Mouse (Mus musculus) hindbrain, embryonic 12.5 days (tissue): Measurements from ENCODE around the gene Cct3. TPM values are rescaled to one million over a fixed set of nuclear protein-coding genes. Genes with fewer than 3 reads are reported as not detected.

Experiments used
- ATAC-seq: fragments of 200-750 bp; cut with Nextera tagmentation; 2 replicates; pipeline ENCODE4 v1.8.0; 2017; ENCODE audit warnings: moderate TSS enrichment; ENCODE audit not compliant: low FRiP score
- H3K27ac ChIP-seq: fragments of 300-500 bp; sonication (generic); 2 replicates; pipeline ENCODE4 v1.5.1; 2016; ENCODE audit warnings: mild to moderate bottlenecking
- H3K27me3 ChIP-seq: fragments of 300-500 bp; sonication (generic); 2 replicates; pipeline ENCODE4 v1.6.1; 2016; ENCODE audit warnings: mild to moderate bottlenecking
- H3K36me3 ChIP-seq: fragments of 300-500 bp; sonication (generic); 2 replicates; pipeline ENCODE4 v1.6.1; 2016; ENCODE audit warnings: mild to moderate bottlenecking
- H3K4me1 ChIP-seq: fragments of 300-500 bp; sonication (generic); 2 replicates; pipeline ENCODE4 v1.6.1; 2016
- H3K4me2 ChIP-seq: fragments of 300-500 bp; sonication (generic); replicated peaks from 2 replicates; pipeline ENCODE4 v1.6.1; 2016; ENCODE audit warnings: mild to moderate bottlenecking
- H3K4me3 ChIP-seq: fragments of 300-500 bp; sonication (generic); 2 replicates; pipeline ENCODE4 v1.5.1; 2016; ENCODE audit warnings: mild to moderate bottlenecking
- H3K9ac ChIP-seq: fragments of 300-500 bp; sonication (generic); 2 replicates; pipeline ENCODE4 v1.6.1; 2016; ENCODE audit warnings: mild to moderate bottlenecking, moderate library complexity
- H3K9me3 ChIP-seq: fragments of 300-500 bp; sonication (generic); replicated peaks from 2 replicates; pipeline ENCODE4 v1.6.1; 2016; ENCODE audit warnings: mild to moderate bottlenecking
- WGBS: fragments of 180-500 bp; shearing (Covaris S2); methylation state at CpG from one replicate; pipeline ENCODE4 v1.1.7; 2016; 5-methylcytosine and 5-hydroxymethylcytosine counted together
- polyA plus RNA-seq: library from polyadenylated mRNA; unstranded; fragments of >200 nt; fragmentation: Nextera tagmentation; extraction: Ambion mirVana; gene quantifications from 2 replicates; pipeline ENCODE4 v1.2.1, GENCODE M21; 2016

Gene Cct3
- polyA plus RNA-seq, 1 experiment from 2014 or later = 555 TPM

GRCm38 (mm10) chr3:88297321-88297851 is 470 bp downstream of the Cct3 start:
- H3K36me3 ChIP-seq = peaks cover 29% of the 10 kb centered on the region
- H3K27ac ChIP-seq = peak overlapping the region; percentile 92
- no peak for ATAC-seq
- H3K4me1 ChIP-seq = peaks cover 16% of the 10 kb centered on the region
- no peaks in the 10 kb centered on the region for H3K27me3 ChIP-seq
- peak overlapping the region; percentile 91 for H3K4me2 ChIP-seq
- no peaks in the 10 kb centered on the region for H3K9me3 ChIP-seq
- under 1% methylated on average over 30 of the region's 30 CpGs for WGBS
- peak overlapping the region; percentile 88 for H3K9ac ChIP-seq
- peak overlapping the region; percentile 83 for H3K4me3 ChIP-seq

- Histone ChIP-seq H3K36me3 (peaks cover 45% of the 10 kb centered on the region), H3K9ac (no peak overlapping the region), H3K4me2 (no peak overlapping the region), H3K4me1 (peaks cover 16% of the 10 kb centered on the region), H3K4me3 (no peak overlapping the region), H3K27me3 (no peaks in the 10 kb centered on the region), H3K9me3 (no peaks in the 10 kb centered on the region), H3K27ac (no peak overlapping the region)
- ATAC-seq = no peak
- 94% methylated on average over 1 of the region's 1 CpGs for WGBS
These were observed 2.3 kb downstream of the Cct3 start for GRCm38 (mm10) chr3:88299172-88299571.

- Histone ChIP-seq H3K27ac (no peak within 1 kb of the TSS), H3K9ac (peak within 1 kb of the TSS; percentile 67), H3K9me3 (no peaks in the 10 kb centered on the region), H3K27me3 (no peaks in the 10 kb centered on the region), H3K4me2 (peak within 1 kb of the TSS; percentile 78), H3K4me3 (peak within 1 kb of the TSS; percentile 63), H3K4me1 (peaks cover 12% of the 10 kb centered on the region), H3K36me3 (peaks cover 57% of the 10 kb centered on the region)
- ATAC-seq = peak; percentile 70
- 2% methylated on average over 10 of the region's 10 CpGs for WGBS
These were observed 28.1 kb downstream of the Cct3 start, which contains the start of gene Glmp for GRCm38 (mm10) chr3:88324951-88325405. Gene Glmp (plus strand): TSS chr3:88325023.

GRCm38 (mm10) chr3:88328956-88329355 is 32.0 kb downstream of the Cct3 start:
- 77% methylated on average over 5 of the region's 5 CpGs for WGBS
- Histone ChIP-seq H3K4me1 (peaks cover 12% of the 10 kb centered on the region), H3K4me2 (no peak overlapping the region), H3K27me3 (no peaks in the 10 kb centered on the region), H3K36me3 (peaks cover 26% of the 10 kb centered on the region), H3K9me3 (no peaks in the 10 kb centered on the region), H3K9ac (0 out of 2 replicates have a peak overlapping the region, but pooled peaks have one; percentile 2), H3K4me3 (no peak overlapping the region), H3K27ac (no peak overlapping the region)
- ATAC-seq = no peak

- peaks cover 26% of the 10 kb centered on the region for H3K36me3 ChIP-seq
- H3K27me3 ChIP-seq = no peaks in the 10 kb centered on the region
- no peaks in the 10 kb centered on the region for H3K9me3 ChIP-seq
- no peak for ATAC-seq
- H3K4me1 ChIP-seq = peaks cover 9% of the 10 kb centered on the region
- H3K4me2 ChIP-seq = no peak overlapping the region
- H3K4me3 ChIP-seq = no peak overlapping the region
- 39% methylated on average over 2 of the region's 2 CpGs for WGBS
- H3K9ac ChIP-seq = no peak overlapping the region
- no peak overlapping the region for H3K27ac ChIP-seq
These were observed 34.4 kb downstream of the Cct3 start for GRCm38 (mm10) chr3:88331282-88331681.

- H3K4me1 ChIP-seq = peaks cover 27% of the 10 kb centered on the region
- no peak for ATAC-seq
- H3K9ac ChIP-seq = no peak overlapping the region; the same call in 1 of the 2 replicates
- H3K9me3 ChIP-seq = no peaks in the 10 kb centered on the region
- WGBS = 48% methylated on average over 12 of the region's 12 CpGs
- no peak overlapping the region for H3K27ac ChIP-seq
- H3K4me2 ChIP-seq = no peak overlapping the region
- no peak overlapping the region for H3K4me3 ChIP-seq
- H3K36me3 ChIP-seq = peaks cover 5% of the 10 kb centered on the region; the same call in 1 of the 2 replicates
- no peaks in the 10 kb centered on the region for H3K27me3 ChIP-seq
These were observed 37.2 kb downstream of the Cct3 start for GRCm38 (mm10) chr3:88334029-88334658.

- peak overlapping the region; percentile 86 for H3K4me3 ChIP-seq
- peak overlapping the region; percentile 89 for H3K9ac ChIP-seq
- H3K36me3 ChIP-seq = no peaks in the 10 kb centered on the region
- H3K9me3 ChIP-seq = no peaks in the 10 kb centered on the region
- H3K4me1 ChIP-seq = peaks cover 29% of the 10 kb centered on the region
- no peak for ATAC-seq
- H3K4me2 ChIP-seq = peak overlapping the region; percentile 63
- WGBS = 32% methylated on average over 3 of the region's 3 CpGs
- H3K27me3 ChIP-seq = no peaks in the 10 kb centered on the region
- no peak overlapping the region for H3K27ac ChIP-seq
These were observed 38.1 kb downstream of the Cct3 start for GRCm38 (mm10) chr3:88334902-88335435.

GRCm38 (mm10) chr3:88335436-88336053 is 38.6 kb downstream of the Cct3 start:
- Histone ChIP-seq H3K4me1 (peaks cover 29% of the 10 kb centered on the region), H3K27me3 (no peaks in the 10 kb centered on the region), H3K4me3 (peak overlapping the region; percentile 86), H3K9ac (peak overlapping the region; percentile 89), H3K4me2 (peak overlapping the region; percentile 63), H3K27ac (peak overlapping the region; percentile 96), H3K36me3 (no peaks in the 10 kb centered on the region), H3K9me3 (no peaks in the 10 kb centered on the region)
- peak; percentile 52; the same call in 1 of the 2 replicates for ATAC-seq
- WGBS = 2% methylated on average over 27 of the region's 27 CpGs

- Histone ChIP-seq H3K9me3 (no peaks in the 10 kb centered on the region), H3K4me1 (peaks cover 29% of the 10 kb centered on the region), H3K36me3 (no peaks in the 10 kb centered on the region), H3K4me2 (peak within 1 kb of the TSS; percentile 63), H3K9ac (peak within 1 kb of the TSS; percentile 89), H3K27ac (peak within 1 kb of the TSS; percentile 96), H3K4me3 (peak within 1 kb of the TSS; percentile 86), H3K27me3 (no peaks in the 10 kb centered on the region)
- ATAC-seq = peak; percentile 95
- WGBS = 3% methylated on average over 61 of the region's 66 CpGs
These were observed 39.4 kb downstream of the Cct3 start, which contains the start of the genes Tmem79 and Smg5 for GRCm38 (mm10) chr3:88336058-88337013. Gene Tmem79 (minus strand): TSS chr3:88336148. Gene Smg5 (plus strand): TSS chr3:88336260.

- ATAC-seq = no peak
These were observed 40.6 kb downstream of the Cct3 start for GRCm38 (mm10) chr3:88337367-88338020.

GRCm38 (mm10) chr3:88338316-88338715 is 41.4 kb downstream of the Cct3 start:
- no peak for ATAC-seq
- no peak overlapping the region for H3K27ac ChIP-seq
- H3K9ac ChIP-seq = no peak overlapping the region
- no peak overlapping the region for H3K4me3 ChIP-seq
- H3K4me2 ChIP-seq = no peak overlapping the region
- no peaks in the 10 kb centered on the region for H3K27me3 ChIP-seq
- WGBS = 96% methylated on average over 7 of the region's 7 CpGs
- peaks cover 29% of the 10 kb centered on the region for H3K4me1 ChIP-seq
- no peaks in the 10 kb centered on the region for H3K9me3 ChIP-seq
- H3K36me3 ChIP-seq = peaks cover 12% of the 10 kb centered on the region

More at GRCm38 (mm10) chr3:88337367-88338020, 40.6 kb downstream of the Cct3 start:
- peak overlapping the region; percentile 63 for H3K4me2 ChIP-seq
- H3K4me3 ChIP-seq = peak overlapping the region; percentile 86; the same call in 1 of the 2 replicates
- peaks cover 29% of the 10 kb centered on the region for H3K4me1 ChIP-seq
- peak overlapping the region; percentile 40 for H3K9ac ChIP-seq
- H3K36me3 ChIP-seq = peaks cover 3% of the 10 kb centered on the region
- H3K9me3 ChIP-seq = no peaks in the 10 kb centered on the region
- H3K27me3 ChIP-seq = no peaks in the 10 kb centered on the region
- WGBS = 83% methylated on average over 11 of the region's 11 CpGs
- H3K27ac ChIP-seq = no peak overlapping the region
